Mouse (Mus musculus) frontal cortex, postnatal 14 days (tissue): ENCODE measurements around the gene Ube2r2.

Source experiments
- DNase-seq, 2 experiments: peaks; one replicate each; pipeline ENCODE4 v3.0.0; 2022; ENCODE audit warnings: low spot score in 2 of 2

Gene Ube2r2

GRCm38 (mm10) chr4:41118706-41119292 lies 16.7 kb upstream of the Ube2r2 start:
- DNase-seq = peak; percentile 29 to 45

- peak; percentile 99 for DNase-seq
Measured at GRCm38 (mm10) chr4:41124180-41124951, 11.2 kb upstream of the Ube2r2 start, which contains the start of gene Nol6. TSS of gene Nol6 (minus strand) at chr4:41124455.

- peak in 1 of 2 experiments; percentile 26 for DNase-seq
Measured at GRCm38 (mm10) chr4:41129406-41129805, 6.1 kb upstream of the Ube2r2 start.

GRCm38 (mm10) chr4:41129836-41130235 lies 5.7 kb upstream of the Ube2r2 start:
- no peak for DNase-seq

- no peak for DNase-seq
Measured at GRCm38 (mm10) chr4:41132471-41132870, 3.1 kb upstream of the Ube2r2 start.

- DNase-seq = no peak
Measured at GRCm38 (mm10) chr4:41133529-41134291, 1.8 kb upstream of the Ube2r2 start.

GRCm38 (mm10) chr4:41134935-41135710 lies 420 bp upstream of the Ube2r2 start:
- peak; percentile 64 to 65 for DNase-seq

- no peak for DNase-seq
Measured at GRCm38 (mm10) chr4:41136454-41136805, 887 bp downstream of the Ube2r2 start.

GRCm38 (mm10) chr4:41136811-41137210 lies 1.3 kb downstream of the Ube2r2 start:
- DNase-seq = no peak

GRCm38 (mm10) chr4:41140174-41140875 lies 4.8 kb downstream of the Ube2r2 start:
- no peak for DNase-seq

GRCm38 (mm10) chr4:41142601-41143000 lies 7.1 kb downstream of the Ube2r2 start:
- DNase-seq = no peak

- no peak for DNase-seq
Measured at GRCm38 (mm10) chr4:41149891-41150290, 14.3 kb downstream of the Ube2r2 start.

GRCm38 (mm10) chr4:41151186-41151585 lies 15.6 kb downstream of the Ube2r2 start:
- no peak for DNase-seq

- no peak for DNase-seq
Measured at GRCm38 (mm10) chr4:41153146-41153545, 17.6 kb downstream of the Ube2r2 start.

- DNase-seq = no peak
Measured at GRCm38 (mm10) chr4:41156961-41157360, 21.4 kb downstream of the Ube2r2 start.

- DNase-seq = no peak
Measured at GRCm38 (mm10) chr4:41158251-41158650, 22.7 kb downstream of the Ube2r2 start.

- DNase-seq = no peak
Measured at GRCm38 (mm10) chr4:41161232-41161631, 25.7 kb downstream of the Ube2r2 start.

GRCm38 (mm10) chr4:41164974-41165373 lies 29.4 kb downstream of the Ube2r2 start:
- no peak for DNase-seq

- peak; percentile 46 to 79 for DNase-seq
Measured at GRCm38 (mm10) chr4:41165693-41166475, 30.3 kb downstream of the Ube2r2 start.

GRCm38 (mm10) chr4:41170970-41171369 lies 35.4 kb downstream of the Ube2r2 start:
- no peak for DNase-seq
